Mouse (Mus musculus) left cerebral cortex, adult 9 months (tissue): ENCODE data around the gene Mfap5.
"Not testable (repeated sequence)": the region's sequence is repeated elsewhere in the genome, so short reads cannot be mapped to it uniquely, and the experiment has no call there.

ENCODE experiments used
- DNase-seq, 2 experiments: peaks; one replicate each; pipeline ENCODE4 v3.0.0; 2022; ENCODE audit warnings: low spot score in 2 of 2

Mfap5 gene

DNA sequence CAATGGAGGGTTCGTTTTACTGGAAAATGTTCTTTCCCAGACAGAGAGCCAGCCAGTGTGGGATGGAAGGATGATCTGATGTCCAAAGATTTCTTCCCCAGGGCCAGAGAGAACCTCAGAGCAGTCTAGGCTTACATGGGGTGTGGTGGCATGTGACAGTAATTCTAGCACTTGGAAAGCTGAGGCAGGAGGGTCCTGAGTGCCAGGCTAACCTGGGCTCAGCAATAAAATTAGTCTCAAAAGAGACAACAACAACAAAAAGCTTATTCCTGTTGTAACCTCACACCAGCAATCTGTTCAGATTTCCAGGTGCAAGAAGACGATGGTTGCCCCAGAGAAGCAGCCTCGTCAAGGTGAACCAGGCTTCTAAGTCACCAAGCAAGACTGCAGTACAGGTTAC, at the start of gene Mfap5:
TSS of gene Mfap5 (plus strand) at position 301 of the 400 bp plus-strand sequence.
- DNase-seq, result no peak

DNA sequence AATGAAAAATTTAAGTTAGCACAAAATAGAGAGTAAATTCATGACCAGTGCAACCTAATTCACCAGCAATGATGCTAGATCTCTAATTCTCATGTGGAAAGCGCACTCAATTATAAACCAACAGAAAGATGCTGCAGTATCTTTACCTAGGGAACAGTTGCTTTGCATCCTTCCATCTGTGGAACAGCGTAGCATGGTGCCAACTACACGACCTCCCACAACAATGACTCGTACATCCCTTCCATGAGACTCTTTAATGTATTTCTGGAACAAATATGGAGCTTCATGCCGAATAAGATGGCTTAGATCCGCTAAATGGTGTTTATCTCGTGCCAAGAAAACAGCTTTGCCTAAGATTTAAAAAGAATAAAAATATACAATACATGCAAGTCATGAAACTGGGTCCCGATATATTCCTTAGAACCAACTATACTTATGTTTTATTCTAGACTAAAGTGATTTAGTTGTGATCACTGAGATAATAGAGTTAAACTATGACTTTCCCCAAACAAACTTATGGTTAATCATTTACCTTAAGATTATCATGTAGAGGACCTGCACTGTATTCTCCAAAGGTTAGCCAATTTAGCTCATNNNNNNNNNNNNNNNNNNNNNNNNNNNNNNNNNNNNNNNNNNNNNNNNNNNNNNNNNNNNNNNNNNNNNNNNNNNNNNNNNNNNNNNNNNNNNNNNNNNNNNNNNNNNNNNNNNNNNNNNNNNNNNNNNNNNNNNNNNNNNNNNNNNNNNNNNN, 46.5 kb upstream of the Mfap5 start:
- peak in 1 of 2 experiments; percentile 36 for DNase-seq

DNA sequence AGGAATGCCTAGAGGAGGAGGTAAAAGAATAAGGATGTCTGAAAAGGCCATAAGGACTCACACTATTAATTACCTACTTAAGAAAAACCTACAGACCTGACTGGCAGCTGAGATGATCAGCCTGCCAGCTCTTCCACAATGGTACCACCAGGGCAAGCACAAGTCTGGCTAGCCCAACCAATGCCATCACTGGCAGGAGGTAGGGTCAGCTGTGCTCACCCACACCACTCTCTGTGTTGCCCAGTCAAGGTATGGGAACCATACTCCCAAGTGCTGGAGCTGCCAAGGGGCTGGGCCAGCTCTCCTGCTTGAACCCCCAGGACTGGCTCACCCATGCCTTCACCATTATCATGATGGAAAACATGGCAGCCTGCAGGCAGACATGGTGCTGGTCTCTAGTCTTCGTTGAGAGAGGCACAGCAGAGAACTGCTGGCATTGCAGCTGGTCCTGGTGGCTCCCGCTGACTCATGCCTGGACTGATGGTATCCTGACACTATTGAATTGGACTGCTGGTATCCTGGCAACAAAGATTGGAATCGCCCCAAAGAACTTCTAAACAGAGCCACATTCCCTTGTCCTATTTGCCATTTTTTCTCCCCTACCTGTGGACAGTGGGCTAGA, 39.4 kb upstream of the Mfap5 start:
- no peak for DNase-seq

DNA sequence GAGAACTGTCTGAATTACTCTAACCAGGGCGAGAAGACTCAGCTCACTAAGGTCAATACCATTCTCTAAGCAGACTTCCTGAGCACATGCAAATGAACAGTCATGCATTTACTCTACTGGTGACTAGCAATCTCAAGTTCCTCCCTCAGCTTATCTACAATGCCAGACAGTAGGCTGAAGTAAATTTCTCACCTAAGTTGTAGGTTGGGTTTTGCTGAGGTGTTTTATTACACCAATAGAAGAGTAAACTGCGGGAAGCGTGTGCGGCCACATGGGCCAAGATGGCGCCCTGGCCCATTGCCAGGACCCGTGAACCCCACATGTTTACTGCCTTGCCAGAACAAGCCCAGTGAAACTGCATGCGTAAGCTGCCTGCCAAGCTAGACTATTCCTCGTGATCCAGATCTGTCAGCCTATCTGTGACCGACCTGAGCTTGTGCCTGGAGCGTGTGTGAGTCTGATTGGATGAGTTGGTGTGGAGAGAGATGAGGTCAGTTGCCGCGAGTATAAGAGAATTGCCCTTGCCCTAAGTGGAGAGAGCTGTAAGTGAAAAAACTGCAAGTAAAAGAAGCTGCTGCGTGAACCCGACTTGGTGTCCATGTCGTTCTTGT, 36.5 kb upstream of the Mfap5 start:
- DNase-seq, result no peak

DNA sequence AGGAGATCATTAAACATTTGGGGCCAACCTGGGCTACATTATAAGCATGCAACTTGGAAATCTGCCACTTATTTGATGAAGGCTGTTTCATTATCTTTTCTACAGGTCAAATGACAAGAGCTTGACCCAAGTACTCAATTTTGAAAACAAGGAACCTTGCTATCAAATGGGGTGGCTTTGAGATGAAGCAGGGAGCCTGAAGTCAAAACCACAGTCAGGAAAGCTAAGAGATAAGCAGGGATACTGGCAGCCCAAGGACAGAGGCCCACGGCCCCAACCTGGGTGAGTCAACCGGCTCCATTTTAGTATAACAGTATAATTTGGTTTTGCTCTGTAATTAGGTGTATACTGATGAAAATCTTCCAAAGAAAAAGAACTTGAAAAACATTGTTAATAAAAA, 35.4 kb upstream of the Mfap5 start:
- DNase-seq, result no peak

DNA sequence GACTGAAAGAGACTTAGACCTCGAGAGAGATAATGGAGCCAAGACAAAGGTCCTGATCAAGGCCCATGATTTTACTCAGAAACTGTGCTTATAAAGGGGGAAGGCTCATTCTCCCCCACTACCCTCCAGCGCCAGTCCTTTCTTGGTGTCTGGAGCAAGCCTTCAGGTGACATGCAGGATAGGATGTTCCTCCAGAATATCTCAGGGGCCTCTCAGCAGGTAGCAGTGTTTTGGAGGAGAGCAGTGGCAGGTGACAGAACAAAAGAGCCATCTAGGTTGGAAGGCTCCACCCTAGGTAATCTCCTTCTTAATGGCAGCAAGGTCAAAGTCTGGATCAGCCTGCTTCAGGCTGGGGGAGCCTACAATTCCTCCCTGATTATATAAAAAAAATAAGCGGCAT, 34.2 kb upstream of the Mfap5 start:
- not testable (repeated sequence) for DNase-seq

DNA sequence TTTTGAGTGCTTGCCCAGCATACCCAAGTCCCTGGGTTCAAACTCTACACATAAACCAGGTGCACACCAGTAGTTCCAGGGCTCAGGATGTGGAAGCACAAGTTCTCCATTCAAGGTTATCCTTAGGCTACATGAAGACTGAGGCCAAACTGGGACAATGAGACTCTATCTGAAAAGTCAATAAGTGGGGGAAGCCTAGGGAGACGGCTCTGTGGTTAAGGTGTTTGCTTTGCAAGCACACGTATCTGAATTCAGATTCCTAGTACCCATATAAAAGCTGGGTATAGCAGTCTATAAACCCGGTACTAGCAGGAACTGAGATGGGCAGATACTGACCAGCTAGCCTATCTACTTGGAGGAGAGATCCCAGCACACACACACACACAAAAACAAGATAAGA, 27.6 kb upstream of the Mfap5 start:
- DNase-seq, result no peak

DNA sequence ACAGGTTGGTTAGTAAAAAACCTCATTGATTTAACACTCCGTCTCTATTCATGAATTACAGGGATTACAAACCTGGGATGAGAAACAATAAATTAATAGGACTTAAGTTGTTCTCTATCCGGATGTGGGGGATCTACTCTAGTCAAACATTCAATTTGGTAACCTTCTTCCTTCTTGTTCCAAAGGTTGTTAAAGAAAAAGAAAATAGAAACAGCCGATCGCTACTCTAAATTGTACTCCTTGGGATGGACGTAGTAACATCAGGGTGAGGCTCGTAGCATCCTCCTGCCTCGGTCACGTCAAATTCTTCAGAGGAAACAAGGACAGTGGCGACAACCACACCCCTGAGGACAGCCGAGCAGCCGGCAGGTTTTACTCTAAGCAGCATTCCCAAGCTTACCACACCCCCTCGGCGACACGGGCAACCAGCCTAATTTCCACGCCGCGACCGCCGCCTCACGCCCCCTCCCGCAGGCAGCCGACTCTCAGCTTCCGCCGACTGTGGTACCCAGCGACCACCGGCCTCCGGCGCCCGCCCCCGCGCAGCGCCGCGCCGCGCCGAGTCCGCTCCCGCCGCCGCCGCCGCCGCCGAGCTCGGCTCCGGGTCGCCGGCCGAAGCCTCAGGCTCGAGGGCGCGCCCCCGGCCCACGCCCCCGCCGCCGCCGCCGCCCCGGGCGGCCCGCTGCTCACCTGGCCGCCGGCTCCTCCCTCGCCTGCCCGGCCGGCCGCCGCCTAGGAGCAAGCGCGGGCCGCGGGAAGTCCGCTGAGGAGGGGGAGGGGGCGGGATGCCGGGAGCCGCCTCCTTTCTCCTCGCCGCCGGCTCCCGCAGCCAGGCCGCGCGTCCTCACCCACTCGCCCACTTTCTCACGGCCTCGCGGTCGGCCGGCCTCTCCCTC, 20.0 kb upstream of the Mfap5 start:
- peak in 1 of 2 experiments; percentile 23 for DNase-seq

DNA sequence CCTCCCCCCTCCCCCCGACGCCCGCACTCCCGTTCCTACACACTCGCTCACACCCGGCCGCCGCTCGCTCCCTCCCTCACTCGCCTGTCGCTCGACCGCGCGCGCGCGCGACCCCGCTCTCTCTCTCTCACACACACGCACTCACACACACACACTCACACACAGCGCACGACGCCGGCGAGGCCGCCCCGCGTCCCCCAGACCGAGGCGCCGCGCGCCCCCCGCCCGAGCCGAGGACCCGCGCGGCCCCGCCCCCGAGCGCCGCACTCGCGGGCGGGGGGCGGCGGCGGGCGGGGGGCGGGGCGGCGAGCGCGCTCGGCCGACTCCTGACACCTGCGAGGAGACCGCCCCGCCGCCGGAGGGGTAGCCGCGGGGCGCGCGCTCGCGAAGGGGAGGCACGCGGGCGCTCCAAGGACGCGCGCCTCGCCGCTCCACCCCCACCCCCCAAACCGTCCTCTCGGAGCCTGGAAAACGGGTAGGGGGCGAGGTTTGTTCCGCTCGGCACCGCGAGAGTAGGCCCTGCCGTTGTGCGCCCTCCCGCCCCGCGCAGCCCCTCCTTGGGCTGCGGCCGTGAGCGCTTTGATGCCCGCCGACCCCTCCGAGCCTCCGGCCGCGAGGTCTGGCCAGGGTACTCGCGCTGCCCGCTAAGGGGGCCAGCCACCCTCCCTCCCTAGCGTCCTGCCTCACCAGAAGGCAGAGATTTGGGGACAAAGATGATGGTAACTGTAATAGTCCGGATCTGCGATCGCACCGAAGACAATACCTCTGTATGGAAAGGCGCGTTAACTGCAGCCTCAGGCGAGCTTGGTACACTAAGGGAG, 19.1 kb upstream of the Mfap5 start:
- peak in 1 of 2 experiments; percentile 34 for DNase-seq

DNA sequence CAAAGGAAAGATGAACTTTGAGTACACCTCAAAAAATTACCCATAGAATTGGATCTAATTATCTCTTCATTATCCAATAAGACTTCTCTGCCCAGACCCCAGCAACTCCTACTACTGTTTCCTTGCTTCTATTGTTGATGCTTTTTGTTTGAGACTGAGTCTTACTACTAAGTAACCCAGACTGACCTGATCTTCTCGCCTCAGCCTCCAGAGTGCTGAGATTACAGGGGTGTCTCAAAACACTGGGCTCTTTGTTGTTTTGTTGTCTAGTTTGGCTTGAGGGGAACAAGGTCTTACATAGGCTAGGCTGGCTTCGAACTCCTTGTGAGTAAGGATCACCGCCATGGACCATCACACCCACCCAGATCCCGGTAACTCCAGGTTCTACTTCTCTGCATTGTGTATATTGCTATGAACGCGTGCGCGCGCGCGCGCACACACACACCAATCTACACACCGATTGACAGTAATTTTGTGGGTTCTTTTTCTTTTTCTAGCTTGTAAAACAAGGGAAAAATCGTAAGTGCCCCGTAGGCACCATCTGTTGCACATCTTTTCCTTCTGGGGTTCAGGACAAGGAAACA, 14.6 kb upstream of the Mfap5 start:
- no peak for DNase-seq

DNA sequence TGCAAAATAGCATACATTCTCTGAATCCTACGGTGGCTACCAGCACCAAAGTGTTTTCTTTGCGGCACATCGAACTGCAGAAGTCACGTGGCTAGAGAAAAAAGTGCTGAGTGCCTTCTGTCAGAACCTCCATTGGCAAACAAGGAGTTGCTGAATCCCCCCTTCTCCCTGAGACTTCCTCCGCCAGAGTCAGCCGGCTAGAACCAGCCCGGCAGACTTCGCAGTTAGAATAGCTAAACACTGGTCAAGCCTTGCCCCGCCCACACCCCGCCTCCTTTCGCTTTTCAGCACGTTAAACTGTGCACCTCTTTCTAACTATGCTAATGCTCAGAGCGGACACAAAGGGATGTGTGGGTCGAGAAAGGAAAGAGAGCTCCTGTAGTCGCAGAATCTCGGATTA, 14.1 kb upstream of the Mfap5 start:
- peak in 1 of 2 experiments; percentile 38 for DNase-seq

DNA sequence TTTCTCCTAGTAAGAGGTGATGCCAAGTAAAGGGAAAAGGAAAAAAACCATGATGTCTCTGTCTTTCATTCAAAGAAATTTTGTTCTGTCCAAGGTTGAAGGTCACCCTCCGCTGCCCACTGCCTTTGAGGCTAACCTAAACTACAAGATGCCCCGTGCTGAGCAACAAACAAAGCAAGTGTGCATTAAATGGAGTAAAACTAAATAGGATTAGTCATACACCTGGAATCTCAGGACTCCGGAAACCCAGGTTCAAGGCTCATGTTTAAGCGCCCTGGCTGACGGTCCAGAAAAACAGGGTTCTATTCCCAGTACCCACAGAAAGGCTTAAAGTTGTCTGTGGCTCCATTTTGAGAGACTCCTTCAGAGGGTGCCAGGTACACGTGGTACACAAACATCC, 13.2 kb upstream of the Mfap5 start:
- no peak for DNase-seq

DNA sequence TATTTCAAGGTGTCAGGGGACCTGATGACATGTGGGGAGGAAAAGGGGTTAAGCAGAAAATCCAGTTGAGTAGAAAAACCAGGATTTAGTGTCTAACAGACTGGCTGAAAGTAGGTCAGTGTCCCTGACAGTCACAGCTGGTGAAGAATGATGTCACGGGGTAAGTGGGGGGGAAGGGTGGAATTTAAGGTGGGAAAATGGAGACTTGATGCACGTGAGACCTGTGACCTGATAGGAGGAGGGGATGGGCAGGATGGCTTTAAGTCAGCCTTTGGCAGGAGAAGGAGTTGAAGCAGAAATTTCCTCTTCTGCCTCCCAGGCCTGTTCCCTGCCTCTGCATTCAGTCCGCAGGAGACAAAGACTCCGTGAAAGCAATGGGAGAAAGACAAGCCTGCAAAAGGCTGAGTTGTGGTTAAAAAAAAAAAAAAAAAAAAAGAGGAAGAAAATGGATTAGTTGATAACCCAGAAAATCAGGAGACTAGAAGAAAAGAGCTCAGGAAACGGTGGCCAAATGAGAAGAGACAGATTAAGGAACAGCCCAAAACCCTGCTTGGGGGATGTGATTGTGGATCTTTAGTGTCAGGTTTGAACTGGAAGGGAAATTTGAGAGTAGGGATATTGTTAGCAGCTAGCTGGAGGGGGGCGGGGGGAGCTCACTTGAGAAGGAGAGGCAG, 11.7 kb upstream of the Mfap5 start:
- no peak for DNase-seq

DNA sequence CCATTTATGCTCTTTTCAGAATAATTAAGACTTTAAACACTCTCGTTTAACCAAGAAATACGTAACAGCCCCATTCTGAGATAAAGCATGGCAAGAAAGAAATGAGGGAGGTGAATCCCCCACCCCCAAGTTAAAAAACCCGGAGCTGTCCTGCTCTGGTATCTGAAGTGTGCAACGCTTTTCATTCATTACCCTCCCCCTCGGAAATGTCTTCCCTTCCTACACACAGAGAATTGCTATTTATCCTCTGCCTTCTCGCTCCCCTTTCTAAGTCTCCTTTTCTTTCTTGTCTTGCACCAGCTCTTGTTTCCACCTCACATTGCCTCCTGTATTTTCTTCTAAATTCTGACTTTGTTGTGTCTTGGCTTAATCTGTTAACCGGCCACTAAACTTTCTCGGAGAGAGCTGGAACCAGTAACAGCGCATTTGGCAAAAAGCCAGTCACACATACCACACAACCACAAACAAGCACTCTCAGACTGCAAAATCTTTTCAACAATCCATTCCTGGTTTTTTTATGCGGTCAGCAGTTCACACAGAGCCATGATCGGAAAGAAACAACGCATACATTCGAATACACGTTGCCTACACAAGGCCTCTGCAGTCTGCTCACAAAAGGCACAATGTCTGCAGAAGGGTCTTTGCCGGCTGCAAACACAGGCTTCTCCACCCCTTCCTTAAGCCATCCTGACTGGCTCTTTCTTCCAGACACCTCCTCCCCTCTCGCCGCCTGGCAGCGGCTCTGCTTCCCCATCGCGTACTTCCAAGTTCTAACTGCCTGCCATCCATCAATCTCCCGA, 10.4 kb upstream of the Mfap5 start:
- DNase-seq, result peak in 1 of 2 experiments; percentile 10

DNA sequence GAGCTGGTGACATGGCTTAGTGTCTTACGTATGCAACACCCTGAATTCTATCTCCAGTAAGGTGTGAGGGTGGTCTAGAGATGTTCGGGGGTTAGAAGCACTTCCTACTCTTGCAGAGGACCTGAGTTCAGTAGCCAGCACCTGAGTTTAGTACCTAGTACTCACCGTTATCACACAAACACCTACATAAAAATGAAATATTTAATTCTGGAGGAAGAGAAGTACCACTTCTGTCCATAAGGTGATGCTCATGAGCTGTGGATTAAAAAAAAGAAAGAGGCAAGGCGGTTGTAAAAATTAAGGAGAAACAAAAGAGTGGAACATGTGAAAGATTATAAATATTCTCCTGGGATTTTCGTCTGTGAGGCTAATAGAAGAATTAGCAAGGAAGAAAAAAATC, 9.1 kb upstream of the Mfap5 start:
- peak in 1 of 2 experiments; percentile 23 for DNase-seq

DNA sequence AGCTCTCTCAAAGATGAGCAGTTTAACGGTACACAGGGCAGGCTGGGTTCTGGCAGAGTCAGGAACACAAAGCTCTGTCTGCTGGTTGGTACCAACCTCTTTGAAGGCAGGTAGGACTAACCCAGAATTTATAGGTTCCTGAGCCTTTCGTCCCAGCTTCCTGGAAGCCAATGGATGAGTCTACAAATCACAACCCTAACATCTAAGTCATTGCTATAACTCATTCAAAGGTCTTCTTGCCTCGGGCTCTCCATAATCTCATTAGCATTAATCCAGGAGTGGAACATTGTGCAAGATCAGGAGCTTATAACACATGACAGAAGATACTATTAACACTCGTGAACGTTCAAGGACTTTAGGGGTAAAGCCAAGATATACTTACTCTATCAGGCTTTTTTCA, 7.0 kb upstream of the Mfap5 start, which contains the start of gene Rimklb:
TSS of gene Rimklb (minus strand) at position 101 of the 400 bp plus-strand sequence.
- no peak for DNase-seq

DNA sequence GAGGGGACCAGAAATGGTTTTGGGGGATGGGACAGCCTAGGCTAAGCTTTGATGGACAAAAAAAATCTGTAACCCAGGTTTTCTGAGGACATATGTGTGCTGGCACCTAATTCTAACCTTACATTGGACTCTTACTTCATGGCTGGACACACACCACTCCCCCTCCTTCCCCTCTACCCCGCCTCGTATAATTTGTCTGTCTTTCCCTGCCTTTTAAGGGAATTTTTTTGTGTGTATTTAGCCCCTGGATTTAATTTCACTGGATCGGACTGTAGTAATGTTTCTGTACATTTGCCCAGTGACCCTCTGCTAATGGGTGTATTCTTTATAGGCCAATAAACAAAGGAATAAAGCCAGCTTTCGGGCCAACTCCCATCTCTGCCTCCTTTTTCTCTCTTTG, 604 bp upstream of the Mfap5 start:
- DNase-seq, result no peak

DNA sequence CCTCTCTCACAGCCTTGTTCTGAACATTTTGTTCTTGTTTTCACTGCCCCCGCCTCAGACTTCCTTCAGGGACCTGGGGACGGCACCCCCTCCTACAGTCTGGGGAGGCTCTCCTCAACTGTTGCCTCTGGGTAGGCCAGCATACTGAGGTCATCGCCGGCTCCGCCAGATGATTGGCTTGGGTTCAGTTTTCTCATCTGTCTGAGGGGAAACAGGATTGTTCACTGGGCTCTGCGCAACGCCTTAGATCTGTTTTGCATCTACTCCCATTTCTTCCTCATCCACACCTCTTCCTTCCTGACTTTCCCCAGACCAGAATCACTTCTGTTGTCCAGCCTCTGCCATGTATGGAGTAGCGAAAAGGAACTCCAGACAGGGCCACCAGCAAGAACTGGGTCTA, 2.8 kb downstream of the Mfap5 start:
- no peak for DNase-seq
